8 mouse cellular contexts compared by ENCODE assay signal in genomic region chr11:106491393-106491792, GRCm38 (mm10). TPM values are rescaled to one million over a fixed set of nuclear protein-coding genes. Genes with fewer than 3 reads are reported as not detected.
A peak's percentile ranks its signal among the peaks of the same experiment; 100 is the strongest.
DNase-seq lines count a peak whose midpoint lies in the region.

No protein-coding gene starts in this region.

- intact Hi-C loops in heart, postnatal 36 days (cut with DNase I) = loop anchor here (1.0 kb wide), 1 partner anchor 73 kb away; no protein-coding TSS in a partner anchor

- peak; percentile 17 to 56 for DNase-seq in frontal cortex, postnatal 36 days (ENCODE audit: low spot score in 2 of 2)
- no peak for DNase-seq in frontal cortex, postnatal 25 days (ENCODE audit: low spot score in 2 of 2)
- DNase-seq in spleen, postnatal 36 days (ENCODE audit: low spot score in 2 of 2) = peak; percentile 60 to 70
- no peak for DNase-seq in spleen, adult 18-20 months
- DNase-seq in cerebellum, postnatal 10 days = peak; percentile 71 to 83
- DNase-seq in heart, postnatal 36 days = peak; percentile 58 to 61
- DNase-seq in lung, postnatal 25 days (ENCODE audit: low spot score) = peak; percentile 78
- DNase-seq in thymus, postnatal 10 days (ENCODE audit: low spot score in 2 of 2) = peak; percentile 64 to 83

RNA-seq across cellular contexts. Expression of gene Ern1, which starts 3.7 kb away (rescaled TPM):
- 10 to 100 TPM; 10.2 to 12.9 TPM for total RNA-seq in heart, postnatal 36 days (2021)

Comparison
In these comparisons a context has a peak if more than half of its experiments do, and no peak if none do; other contexts are left out.
1. DNase-seq: peak in frontal cortex, postnatal 36 days (2 of 2), spleen, postnatal 36 days (2 of 2), cerebellum, postnatal 10 days (2 of 2), heart, postnatal 36 days (2 of 2), lung, postnatal 25 days (single experiment) and thymus, postnatal 10 days (2 of 2); none in frontal cortex, postnatal 25 days (0 of 2) and spleen, adult 18-20 months (0 of 2).